In genomic region chr1:151390029-151390428, GRCm38 (mm10) we compare ENCODE assay signal across 9 mouse cellular contexts. TPM values are rescaled to one million over a fixed set of nuclear protein-coding genes. Genes with fewer than 3 reads are reported as not detected.
A peak's percentile ranks its signal among the peaks of the same experiment; 100 is the strongest.
DNase-seq lines count a peak whose midpoint lies in the region; ATAC-seq lines count a peak whose summit lies in the region.
"Had no signal": no experiment of that assay in that cellular context is flagged by ENCODE, and none has a peak within 500 bp of the region (broad histone marks: within the 10 kb centered on the region; RNA-seq: fewer than 3 reads in every experiment).

No protein-coding gene starts in this region.

- no peak overlapping the region for H3K9ac ChIP-seq in forebrain, embryonic 14.5 days (ENCODE audit: low read length)
- no peak overlapping the region for H3K9ac ChIP-seq in forebrain, embryonic 16.5 days (replicated peaks; ENCODE audit: low read depth, low read length)
- H3K9ac ChIP-seq: lung, embryonic 15.5 days had no signal

- no peaks in the 10 kb centered on the region for H3K27me3 ChIP-seq in forebrain, embryonic 14.5 days (replicated peaks; ENCODE audit: control insufficient read depth, insufficient read depth, low read length)
- H3K27me3 ChIP-seq in forebrain, embryonic 10.5 days (ENCODE audit: poor library complexity, severe bottlenecking) = no peaks in the 10 kb centered on the region
- H3K27me3 ChIP-seq in forebrain, embryonic 16.5 days (replicated peaks; ENCODE audit: control insufficient read depth, insufficient read depth, low read length) = no peaks in the 10 kb centered on the region
- H3K27me3 ChIP-seq: lung, embryonic 15.5 days had no signal

- DNase-seq in forebrain, embryonic 14.5 days (ENCODE audit: low spot score) = peak; percentile 24
- no peak for DNase-seq in forebrain, embryonic 10.5 days (ENCODE audit: extremely low spot score, low spot score)
- peak; percentile 12 for DNase-seq in ovary, postnatal 36 days (ENCODE audit: low spot score)
- DNase-seq in ovary, adult 18-20 months (ENCODE audit: low spot score) = no peak
- DNase-seq in embryo, embryonic 11.5 days (ENCODE audit: low read depth, low spot score) = peak; percentile 5
- peak; percentile 29 for DNase-seq in retina, embryonic 14.5 days (ENCODE audit: low spot score)
- DNase-seq in gastrocnemius, adult 8-10 months (ENCODE audit: low spot score in 2 of 2) = no peak

- H3K36me3 ChIP-seq in forebrain, embryonic 14.5 days (ENCODE audit: control insufficient read depth, insufficient read depth, low read length) = peaks cover 19% of the 10 kb centered on the region
- H3K36me3 ChIP-seq in forebrain, embryonic 10.5 days (replicated peaks) = peaks cover 26% of the 10 kb centered on the region
- 0 out of 2 replicates have a peak, but pooled peaks cover 2% of the 10 kb centered on the region for H3K36me3 ChIP-seq in forebrain, embryonic 16.5 days (ENCODE audit: control insufficient read depth, insufficient read depth)

- H3K4me2 ChIP-seq in forebrain, embryonic 14.5 days (ENCODE audit: low read length) = no peak overlapping the region
- no peak overlapping the region for H3K4me2 ChIP-seq in forebrain, embryonic 16.5 days (ENCODE audit: low read length)
- H3K4me2 ChIP-seq: lung, embryonic 15.5 days had no signal

- ATAC-seq in forebrain, embryonic 14.5 days = no peak
- no peak for ATAC-seq in forebrain, embryonic 16.5 days

- no peak overlapping the region for H3K27ac ChIP-seq in forebrain, embryonic 14.5 days (ENCODE audit: low read depth, low read length)
- H3K27ac ChIP-seq in forebrain, embryonic 10.5 days = no peak overlapping the region
- H3K27ac ChIP-seq in forebrain, embryonic 16.5 days (ENCODE audit: low read length) = no peak overlapping the region
- H3K27ac ChIP-seq: lung, embryonic 15.5 days had no signal

- no peaks in the 10 kb centered on the region for H3K9me3 ChIP-seq in forebrain, embryonic 14.5 days (replicated peaks; ENCODE audit: control insufficient read depth, low read length)
- no peaks in the 10 kb centered on the region for H3K9me3 ChIP-seq in forebrain, embryonic 10.5 days
- no peaks in the 10 kb centered on the region for H3K9me3 ChIP-seq in forebrain, embryonic 16.5 days (ENCODE audit: control insufficient read depth, low read length)
- H3K9me3 ChIP-seq: lung, embryonic 15.5 days had no signal

- H3K4me3 ChIP-seq in forebrain, embryonic 14.5 days (ENCODE audit: low read depth, low read length) = no peak overlapping the region
- H3K4me3 ChIP-seq in forebrain, embryonic 10.5 days = no peak overlapping the region
- no peak overlapping the region for H3K4me3 ChIP-seq in forebrain, embryonic 16.5 days (replicated peaks; ENCODE audit: low read length)
- H3K4me3 ChIP-seq: lung, embryonic 15.5 days had no signal

- no peaks in the 10 kb centered on the region for H3K4me1 ChIP-seq in forebrain, embryonic 14.5 days (ENCODE audit: control insufficient read depth, insufficient read depth, low read length)
- H3K4me1 ChIP-seq in forebrain, embryonic 10.5 days = no peaks in the 10 kb centered on the region
- no peaks in the 10 kb centered on the region for H3K4me1 ChIP-seq in forebrain, embryonic 16.5 days (replicated peaks; ENCODE audit: control insufficient read depth, insufficient read depth, low read length)
- H3K4me1 ChIP-seq: lung, embryonic 15.5 days had no signal

- WGBS in forebrain, embryonic 14.5 days = 95% methylated on average over 1 of the region's 1 CpGs
- WGBS in forebrain, embryonic 10.5 days = 90% methylated on average over 1 of the region's 1 CpGs
- 98% methylated on average over 1 of the region's 1 CpGs for WGBS in forebrain, embryonic 16.5 days

RNA-seq across cellular contexts. Expression of gene Swt1, which starts 38.2 kb away (rescaled TPM):
- 16.0 and 21.3 TPM in 2 replicates for polyA plus RNA-seq in forebrain, embryonic 14.5 days (2014; fragmentation: Nextera tagmentation; extraction: Ambion mirVana)
- 18.0 and 18.9 TPM in 2 replicates for polyA plus RNA-seq in forebrain, embryonic 10.5 days (2016; fragmentation: Nextera tagmentation; extraction: Ambion mirVana)
- 1 to 10 TPM; 5.3 to 8.9 (median 6.3) TPM for total RNA-seq in gastrocnemius, adult 8-10 months (2022)
- 17.7 and 21.0 TPM in 2 replicates for polyA plus RNA-seq in forebrain, embryonic 16.5 days (2015; fragmentation: Nextera tagmentation; extraction: Ambion mirVana)

RNA-seq across cellular contexts. Expression of gene Trmt1l, which starts 38.3 kb away (rescaled TPM):
- 34.5 and 45.3 TPM in 2 replicates for polyA plus RNA-seq in forebrain, embryonic 14.5 days (2014; fragmentation: Nextera tagmentation; extraction: Ambion mirVana)
- polyA plus RNA-seq in forebrain, embryonic 10.5 days (2016; fragmentation: Nextera tagmentation; extraction: Ambion mirVana) = 46.7 and 47.3 TPM in 2 replicates
- total RNA-seq in gastrocnemius, adult 8-10 months (2022) = 10 to 100 TPM; 11.7 to 15.5 (median 13.7) TPM
- polyA plus RNA-seq in forebrain, embryonic 16.5 days (2015; fragmentation: Nextera tagmentation; extraction: Ambion mirVana) = 50.5 and 52.3 TPM in 2 replicates

RNA-seq across cellular contexts. Expression of gene Ivns1abp, which starts 45.8 kb away (rescaled TPM):
- 323 and 358 TPM in 2 replicates for polyA plus RNA-seq in forebrain, embryonic 14.5 days (2014; fragmentation: Nextera tagmentation; extraction: Ambion mirVana)
- 442 and 458 TPM in 2 replicates for polyA plus RNA-seq in forebrain, embryonic 10.5 days (2016; fragmentation: Nextera tagmentation; extraction: Ambion mirVana)
- 100 to 1,000 TPM; 117 to 180 (median 157) TPM for total RNA-seq in gastrocnemius, adult 8-10 months (2022)
- 388 and 450 TPM in 2 replicates for polyA plus RNA-seq in forebrain, embryonic 16.5 days (2015; fragmentation: Nextera tagmentation; extraction: Ambion mirVana)

Comparison
In these comparisons a context has a peak if more than half of its experiments do, and no peak if none do; other contexts are left out.
1. DNase-seq: peak in forebrain, embryonic 14.5 days (single experiment), ovary, postnatal 36 days (single experiment), embryo, embryonic 11.5 days (single experiment) and retina, embryonic 14.5 days (single experiment); none in forebrain, embryonic 10.5 days (single experiment), ovary, adult 18-20 months (single experiment) and gastrocnemius, adult 8-10 months (0 of 2).